Mouse (Mus musculus) c-Kit-positive CD71-positive TER-119-positive erythroid progenitor cells, embryonic 14.5 days (primary cell): Measurements from ENCODE around the gene Hspa12a.

Source experiments
- DNase-seq: peaks from one replicate; pipeline ENCODE4 v3.0.0-alpha.2; 2013; ENCODE audit warnings: low spot score

Hspa12a gene

DNA sequence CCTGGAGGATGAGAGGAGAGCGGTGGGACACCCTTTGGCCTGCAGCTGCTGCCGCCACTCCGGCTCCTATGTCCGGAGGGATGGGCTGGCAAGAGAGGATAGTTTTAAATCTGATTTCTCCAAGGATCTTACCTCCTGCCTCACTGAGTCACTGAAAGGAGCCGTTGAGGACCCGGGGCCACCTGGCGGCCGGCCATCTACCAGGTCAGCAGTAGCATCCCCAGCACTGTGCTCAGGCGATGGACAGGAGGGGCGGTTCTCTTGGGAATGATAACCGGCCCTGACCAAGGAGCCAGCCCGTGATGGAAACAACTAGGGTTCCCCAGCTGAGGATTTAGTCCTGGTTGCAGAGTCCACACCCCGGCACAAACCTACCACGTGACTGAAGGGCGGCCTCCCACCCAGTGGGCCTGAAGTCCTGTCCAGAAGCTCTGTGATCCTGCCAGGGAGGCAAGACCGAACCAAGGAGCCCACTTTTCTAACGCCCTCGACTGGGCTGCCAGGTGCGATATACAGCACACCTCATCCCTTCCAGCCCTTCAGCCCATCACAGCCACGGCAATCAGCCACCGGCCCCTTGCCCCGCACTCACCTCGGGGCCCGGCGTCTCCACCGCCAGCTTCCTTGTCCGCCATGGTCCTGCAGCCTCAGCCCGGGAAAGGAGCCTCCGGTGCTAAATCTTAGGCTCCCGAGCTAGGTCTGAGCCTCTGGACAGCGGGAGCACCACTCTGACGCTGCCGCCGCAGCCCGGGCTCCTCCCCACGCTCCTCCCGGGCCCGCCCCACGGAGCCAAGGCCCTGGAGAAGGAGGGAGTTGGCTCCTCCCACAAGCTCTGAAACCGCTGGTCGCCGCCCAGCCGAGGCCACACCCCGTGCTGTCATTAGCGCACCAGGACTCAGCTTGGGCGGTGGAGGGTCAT lies 82.9 kb downstream of the Hspa12a start:
- peak; percentile 15 for DNase-seq

DNA sequence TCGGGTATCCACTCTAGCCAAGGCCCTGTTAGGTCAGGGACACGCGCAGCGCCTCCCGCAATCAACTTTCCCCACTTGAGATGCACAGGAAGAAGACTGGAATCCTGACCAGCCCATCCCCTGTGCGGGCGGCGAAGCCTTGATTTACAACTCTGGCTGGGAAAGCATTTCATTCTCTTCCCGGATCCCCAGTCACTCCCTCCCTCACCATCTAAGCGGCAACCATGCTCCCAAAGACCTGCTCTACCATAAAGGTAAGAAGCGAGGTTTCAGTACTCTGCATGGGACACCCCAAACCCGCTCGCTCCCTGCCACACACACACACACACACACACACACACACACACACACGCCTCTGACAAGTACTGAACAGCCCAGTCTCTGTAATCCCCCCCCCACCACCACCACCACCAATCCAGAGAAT lies 83.6 kb downstream of the Hspa12a start:
- no peak for DNase-seq

DNA sequence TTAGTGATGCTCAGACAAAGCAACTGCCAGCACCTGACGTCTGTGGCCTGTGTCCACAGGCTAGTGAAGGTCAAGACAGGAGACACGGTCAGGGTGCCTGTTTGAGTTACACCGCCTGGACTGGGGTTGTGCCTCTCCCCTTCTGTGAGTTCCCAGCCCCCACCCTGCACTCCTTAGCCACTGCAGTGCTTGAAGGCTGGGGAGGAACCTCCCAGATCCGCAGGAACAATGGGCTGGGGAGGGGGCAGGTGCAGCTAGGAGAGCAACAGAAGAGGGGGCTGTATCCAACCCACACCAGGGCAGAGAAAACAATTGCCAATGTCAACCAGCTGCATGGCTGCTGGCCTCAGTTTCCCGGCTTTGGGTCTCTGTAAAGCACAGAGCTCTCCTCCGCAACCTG lies 84.1 kb downstream of the Hspa12a start:
- no peak for DNase-seq

DNA sequence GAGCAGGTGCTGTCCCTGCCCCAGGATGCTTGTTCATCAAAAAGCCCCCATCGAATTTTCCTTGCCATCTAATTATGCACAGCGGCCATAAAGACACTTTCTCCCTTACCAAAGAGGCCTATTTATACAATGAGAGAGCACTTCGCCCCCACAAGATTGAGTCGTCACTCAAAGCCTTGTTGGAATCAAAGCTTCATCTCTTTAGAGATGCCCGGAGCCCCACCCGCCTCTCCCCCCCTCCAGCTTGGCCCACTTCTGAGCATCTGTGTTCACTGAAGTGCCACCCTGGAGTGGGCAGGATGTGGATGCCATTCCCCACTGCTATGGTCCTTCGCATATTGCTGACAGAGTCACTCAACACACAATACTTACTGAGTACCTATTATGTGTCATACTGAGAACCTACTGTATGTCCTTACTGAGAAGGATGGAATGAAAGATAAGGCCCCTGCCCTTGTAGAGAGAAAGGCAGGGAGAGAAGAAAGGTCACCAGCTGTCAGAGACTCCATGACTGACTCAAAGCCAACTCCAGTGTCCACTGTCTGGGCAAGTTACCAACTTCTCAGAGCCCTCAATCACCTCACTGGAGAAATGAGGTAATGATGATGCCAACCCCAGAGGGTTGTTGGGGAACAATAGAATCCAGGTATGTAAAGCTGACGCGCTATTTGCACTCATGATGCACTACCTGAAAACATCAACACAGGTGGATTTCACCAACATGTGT lies 87.2 kb downstream of the Hspa12a start:
- DNase-seq = no peak

DNA sequence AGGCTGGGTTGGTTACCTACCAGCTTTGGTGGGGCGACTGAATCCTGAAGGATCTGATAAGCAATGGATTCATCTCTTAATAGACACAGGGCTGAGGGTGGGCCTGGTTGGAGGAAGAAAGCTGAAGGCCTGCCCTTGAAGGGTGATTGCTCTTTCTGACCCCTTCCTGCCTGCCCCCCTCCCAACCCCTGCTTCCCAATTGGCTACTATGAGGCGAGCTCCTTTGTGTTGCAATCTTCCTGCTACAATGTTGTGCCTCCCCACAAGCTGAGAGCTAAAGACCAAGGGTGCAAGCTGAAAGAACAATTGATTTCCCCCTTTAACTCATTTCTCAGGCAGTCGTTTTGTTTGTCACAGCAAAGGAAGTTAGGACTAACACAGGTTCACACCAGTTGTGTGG lies 88.6 kb downstream of the Hspa12a start:
- no peak for DNase-seq

DNA sequence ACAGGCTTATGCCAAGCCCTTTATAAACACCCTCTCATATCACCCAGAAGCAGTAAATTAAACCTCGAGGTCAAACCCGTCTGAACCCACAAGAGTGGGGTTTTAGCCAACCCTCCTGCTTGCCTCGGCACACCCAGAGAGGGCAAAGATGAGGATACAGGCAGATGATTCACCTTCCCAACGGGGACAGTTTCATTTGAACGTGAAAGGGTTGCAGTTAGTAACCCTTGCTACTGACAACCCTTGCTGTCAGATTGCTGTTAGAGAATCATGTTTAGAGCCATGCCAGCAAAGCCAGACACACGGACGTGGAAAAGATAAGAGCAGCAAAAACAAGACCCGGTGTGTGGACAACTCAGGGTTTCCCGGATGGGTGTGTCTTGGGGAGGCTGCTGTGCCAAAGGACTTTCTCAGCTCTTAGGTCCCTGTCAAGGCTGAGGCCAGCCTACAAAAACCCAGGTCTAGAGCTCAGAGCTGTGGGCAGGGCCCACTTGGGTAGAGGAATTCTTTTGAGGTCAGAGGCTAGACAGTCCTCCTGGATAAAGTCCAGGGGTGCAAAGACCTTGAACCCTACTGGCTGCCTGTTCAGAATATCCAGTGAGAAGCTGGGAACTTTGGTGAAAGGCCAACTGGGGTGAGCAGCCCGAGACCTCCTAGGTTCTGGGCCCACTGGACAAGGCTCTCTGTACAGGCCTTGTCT lies 90.3 kb downstream of the Hspa12a start:
- no peak for DNase-seq

DNA sequence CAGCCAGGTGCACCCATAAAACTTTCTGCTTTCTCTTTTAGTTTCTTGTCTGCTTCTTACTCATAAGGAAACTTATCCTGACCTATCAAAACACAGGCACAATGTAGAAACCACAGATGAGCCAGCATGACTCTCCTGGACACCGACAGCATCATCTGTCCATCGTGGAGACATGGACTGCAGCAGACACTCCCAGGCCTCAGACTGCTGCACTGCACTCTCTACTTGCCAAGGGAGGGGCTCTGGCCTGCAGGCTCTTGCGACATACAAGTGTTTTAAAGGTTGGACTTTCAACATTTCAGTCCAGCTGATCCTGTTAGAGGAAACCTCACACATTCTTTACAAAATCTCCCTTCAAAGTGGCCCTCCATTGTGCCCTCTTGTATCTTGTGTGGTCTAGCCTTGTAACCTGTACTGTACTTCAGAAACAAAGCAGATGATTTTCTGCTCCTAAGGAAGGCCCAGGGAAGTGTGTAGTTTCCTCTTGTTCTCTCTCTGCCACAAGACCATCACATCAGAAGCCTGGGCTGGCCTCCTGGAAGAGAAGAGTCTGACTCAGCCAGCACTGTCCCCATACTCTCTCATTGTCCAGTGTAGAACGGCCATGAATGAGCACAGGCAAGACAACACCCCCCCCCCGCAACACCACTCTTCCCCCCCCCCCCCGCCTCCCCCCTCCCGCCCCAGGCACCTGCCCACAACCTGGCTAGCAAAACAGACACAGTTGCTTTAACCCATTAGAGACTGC lies 92.6 kb downstream of the Hspa12a start:
- DNase-seq = no peak

DNA sequence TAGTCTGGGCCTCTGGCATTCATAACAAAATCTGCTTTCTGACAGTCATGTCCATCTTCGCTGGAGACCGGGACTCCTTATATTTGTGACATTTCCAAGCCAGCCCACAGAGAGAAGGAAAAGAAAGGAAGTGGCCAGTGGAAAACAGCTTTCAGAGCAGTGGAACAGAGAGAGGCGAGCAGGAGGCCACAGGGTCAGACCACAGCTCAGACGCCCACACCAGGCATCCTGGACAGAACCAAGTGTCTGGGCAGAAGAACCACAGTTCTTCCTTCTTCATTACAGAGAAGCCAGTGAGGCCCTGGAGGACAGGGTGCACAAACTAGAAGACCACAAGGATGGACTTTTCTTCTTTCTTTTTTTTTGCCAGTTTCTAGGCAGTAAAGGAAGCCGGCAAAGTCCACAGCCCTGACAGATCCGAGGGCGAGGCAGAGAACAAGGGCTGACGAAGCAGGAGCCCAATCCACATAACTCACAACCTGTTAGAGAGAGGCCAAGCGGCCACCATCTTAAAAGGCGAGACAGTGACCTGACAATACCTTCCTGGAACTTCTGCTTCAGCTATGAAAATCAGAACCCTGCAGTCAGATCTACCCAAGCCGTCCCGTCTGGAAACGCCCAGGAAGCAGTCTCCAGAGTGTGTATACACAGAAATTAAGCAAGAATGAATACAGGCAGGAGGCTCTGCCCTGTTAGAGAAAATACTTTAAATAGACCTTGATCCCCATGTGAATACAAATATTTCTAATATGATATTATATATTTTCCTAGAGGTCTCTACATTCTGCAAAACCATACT lies 93.9 kb downstream of the Hspa12a start:
- no peak for DNase-seq

DNA sequence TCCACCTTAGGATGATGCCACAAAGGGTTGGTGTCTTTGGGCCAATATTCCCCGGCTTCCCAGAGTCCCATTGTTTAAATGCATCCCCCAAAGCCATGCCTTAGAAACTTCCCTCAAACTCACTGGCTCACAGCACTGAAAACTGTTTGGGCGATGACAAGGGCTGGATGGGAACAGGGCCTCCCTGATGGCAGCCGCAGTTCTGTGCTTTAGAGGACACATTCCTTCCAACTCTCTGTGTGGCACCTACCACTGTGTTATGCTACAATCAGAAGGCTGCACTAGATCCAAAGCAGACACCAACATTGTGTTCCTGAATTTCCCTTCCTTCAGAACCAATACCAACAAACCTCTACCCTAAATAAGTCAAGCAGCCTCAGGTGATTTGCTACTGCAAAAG lies 99.8 kb downstream of the Hspa12a start:
- DNase-seq = no peak

DNA sequence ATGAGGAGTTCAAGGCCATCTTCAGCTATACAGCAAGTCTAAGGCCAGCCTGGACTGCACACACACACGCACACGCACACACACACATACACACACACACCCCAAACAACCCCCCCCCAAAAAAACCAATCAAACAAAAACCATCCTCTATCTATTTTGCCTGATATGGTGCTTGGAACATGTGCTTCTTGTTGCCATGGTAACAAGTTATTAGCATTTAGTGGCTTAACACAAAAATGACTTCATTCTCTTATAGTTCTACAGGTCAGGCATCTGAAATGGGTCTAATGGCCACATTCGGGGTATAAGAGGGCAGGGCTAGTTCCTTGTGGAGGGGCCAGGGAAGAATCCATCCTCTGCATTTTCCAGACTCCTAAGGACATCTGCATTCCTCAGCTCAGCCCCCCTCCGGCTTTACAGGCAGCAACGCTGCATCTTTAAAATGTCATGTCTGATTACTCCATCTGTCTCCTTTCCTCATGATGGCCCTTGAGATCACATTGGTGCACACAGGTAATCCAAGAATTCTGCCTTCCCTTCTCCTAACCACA lies 102.7 kb downstream of the Hspa12a start:
- DNase-seq = no peak

DNA sequence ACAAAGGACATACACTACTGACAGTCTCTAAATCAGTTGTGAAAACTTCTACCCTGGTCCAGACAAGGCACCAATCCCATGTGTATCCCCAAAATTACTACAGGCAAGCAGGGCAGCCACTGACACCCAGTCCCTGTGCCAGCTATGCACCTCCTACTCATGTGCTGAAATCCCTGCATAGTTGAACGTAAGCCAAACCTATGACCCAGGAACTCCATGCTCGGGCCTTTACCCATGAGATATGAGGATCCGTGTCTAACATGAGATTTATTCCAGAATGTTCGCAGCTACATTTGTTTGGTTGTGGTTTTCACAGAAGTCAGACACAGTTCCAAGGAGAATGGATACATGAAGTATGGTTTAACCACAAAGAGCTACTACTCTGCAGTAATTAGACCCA lies 103.6 kb downstream of the Hspa12a start:
- DNase-seq = no peak

DNA sequence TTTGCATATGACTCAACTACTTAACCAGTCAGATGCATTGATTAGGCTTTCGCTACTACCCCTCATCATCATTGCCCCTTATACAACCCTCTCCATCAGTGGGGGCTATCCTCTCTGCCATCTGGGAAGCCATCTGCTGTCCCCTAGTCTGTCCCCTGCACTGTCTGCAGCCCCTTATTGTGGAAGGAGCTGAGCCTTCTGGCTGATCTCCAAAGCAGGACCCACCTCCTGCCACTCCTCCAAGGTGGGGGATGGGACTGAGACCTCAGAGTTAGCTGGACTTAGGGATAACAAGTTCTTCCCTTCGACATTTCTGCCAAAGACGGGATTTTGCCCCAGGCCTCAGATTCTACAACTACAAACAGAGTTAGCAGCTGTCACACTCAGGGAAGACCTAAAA lies 104.1 kb downstream of the Hspa12a start:
- no peak for DNase-seq

DNA sequence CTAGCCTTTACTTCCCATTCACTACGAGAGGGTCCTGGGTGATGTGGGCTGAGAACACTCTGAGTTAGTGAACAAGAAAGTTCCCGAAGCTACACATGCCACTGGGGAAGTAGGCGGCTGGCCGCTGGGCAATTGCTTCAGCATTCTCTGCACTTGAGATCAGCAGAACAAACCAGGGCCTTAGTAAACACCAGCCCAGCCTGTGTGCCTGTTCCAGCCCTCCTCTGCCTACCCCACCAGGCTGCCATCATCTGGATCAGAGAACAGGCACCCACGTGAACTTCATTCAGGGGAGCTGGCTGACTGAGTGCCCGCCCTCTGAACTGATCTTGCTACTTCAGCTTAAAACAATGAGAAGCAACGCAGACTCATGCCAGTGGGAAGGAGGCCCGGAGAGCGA lies 104.7 kb downstream of the Hspa12a start:
- no peak for DNase-seq

DNA sequence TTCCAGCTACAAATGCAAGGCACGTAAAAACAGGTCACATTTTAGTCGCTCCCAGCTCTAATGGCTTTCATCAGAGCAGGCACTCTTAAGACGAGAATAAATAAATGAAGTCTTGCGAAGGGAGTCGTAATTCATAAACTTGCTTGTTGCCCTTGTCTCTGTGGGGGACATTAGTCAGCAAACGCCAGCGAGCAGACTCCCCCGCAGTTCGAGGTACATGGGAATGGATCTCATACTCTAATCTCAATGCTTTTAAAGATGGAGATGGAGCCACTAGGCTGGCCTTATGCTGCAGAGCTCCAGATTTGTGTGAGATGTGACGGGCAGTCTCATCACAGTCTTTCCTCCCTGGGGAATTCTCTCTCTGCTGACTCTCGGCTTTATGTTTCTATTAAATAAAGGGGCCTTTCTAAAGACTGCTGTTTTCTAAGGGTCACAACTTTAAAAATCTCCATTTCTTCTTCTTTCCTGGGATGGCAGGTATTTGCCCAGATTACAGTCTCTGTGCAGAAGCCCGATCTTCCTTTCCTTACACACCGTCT lies 109.7 kb downstream of the Hspa12a start:
- no peak for DNase-seq

DNA sequence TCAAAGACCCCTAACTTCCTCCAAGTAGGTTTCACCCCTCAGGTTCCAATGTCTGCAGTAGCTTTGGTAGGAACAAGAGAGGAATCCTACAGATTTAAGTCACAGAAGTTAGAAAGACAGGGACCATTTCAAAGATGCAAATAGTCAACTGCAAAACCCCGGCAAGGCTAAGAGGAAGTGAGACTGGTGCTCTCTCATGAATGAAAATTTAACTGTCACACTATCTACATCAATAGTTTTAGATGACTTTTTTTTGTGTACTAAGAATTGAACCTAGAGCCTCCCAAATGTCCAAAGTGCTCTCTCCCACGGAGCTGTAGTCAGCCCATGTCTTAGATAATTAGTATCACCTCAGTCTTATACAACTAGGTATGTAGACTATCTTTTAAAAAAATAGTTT lies 110.5 kb downstream of the Hspa12a start:
- no peak for DNase-seq

DNA sequence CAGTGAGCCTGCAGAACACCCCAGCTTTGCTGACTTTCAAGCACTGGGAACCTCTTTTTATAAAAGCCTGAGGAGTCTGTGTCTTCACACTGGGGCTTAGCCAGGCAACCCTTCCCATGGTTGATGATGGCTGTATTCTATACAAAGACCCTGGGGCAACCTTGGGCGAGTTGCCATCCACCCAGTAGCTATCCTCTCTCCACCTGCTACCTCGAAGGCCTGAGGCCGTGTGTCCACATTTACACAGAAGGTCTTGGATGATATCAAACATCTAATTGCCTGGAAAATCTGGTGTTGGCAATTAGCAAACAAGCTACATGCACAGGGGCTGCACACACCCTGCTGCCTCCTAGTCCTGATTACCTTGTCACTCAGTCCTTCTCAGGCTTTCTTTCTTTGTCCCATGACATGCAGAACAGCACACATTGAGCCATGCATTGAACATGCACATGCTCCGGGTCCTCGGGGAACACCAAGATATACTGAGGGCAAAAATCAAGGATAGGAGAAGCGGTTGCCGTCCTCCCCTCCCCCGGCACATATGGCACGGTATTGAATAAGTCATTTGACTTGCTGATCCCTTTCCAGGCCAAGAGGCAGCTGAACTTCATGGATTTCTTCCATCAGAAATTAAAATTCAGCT lies 112.1 kb downstream of the Hspa12a start:
- no peak for DNase-seq

DNA sequence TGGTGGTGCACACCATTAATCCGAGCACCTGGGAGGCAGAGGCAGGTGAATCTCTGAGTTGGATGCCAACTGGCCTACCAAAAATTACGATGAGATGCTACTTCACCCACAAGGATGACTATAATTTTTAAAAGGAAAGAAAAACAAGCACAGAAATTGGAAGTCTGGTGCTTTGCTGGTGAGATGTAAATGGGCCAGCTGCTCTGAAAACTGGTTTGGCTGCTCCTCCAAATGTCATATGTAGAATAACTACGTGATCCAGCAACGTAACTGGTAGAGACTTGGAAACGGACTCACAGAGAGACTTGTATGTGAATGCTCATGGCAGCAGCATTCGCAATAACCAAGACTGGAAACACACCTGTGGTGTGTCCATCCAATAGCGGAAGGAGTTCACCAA lies 113.3 kb downstream of the Hspa12a start:
- DNase-seq = no peak

DNA sequence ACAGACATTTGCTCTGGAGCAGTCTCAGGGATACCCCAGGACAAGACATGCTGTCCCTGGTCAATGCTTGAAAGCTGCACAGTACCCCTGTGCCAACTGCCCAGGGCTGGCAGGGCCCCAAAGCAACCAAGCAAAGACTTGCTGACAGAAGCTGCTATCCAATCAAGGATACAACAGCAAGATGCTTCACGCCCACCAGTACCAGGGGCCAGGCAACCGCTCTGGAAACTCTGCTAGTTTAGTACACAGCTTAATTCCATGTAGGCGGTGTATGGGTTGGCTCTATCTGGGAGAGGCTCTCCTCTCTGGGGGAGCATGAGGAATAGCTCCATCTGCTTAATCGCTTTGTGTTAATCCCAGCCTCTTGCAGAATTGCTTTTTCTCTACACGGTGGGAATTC lies 113.9 kb downstream of the Hspa12a start:
- DNase-seq = no peak

DNA sequence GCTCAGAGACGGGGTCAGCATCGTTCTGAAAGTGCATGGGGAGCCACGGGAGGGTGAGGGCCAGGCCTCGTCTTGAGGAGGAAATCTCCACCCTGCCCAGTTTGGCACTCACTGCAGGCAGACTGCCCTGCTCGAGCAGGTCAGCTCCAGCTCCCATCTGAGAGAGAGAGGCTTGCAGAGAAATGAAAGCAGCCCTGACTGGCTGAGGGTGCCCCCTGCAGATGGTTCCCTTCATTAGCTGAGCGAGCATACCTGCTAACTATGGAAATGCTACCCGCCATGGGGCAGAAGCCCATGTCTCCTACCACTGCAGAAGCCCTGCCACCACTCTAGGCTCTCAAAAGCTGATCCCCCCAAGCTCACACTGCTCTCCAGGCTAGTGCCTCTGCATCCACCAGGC lies 115.8 kb downstream of the Hspa12a start:
- no peak for DNase-seq

DNA sequence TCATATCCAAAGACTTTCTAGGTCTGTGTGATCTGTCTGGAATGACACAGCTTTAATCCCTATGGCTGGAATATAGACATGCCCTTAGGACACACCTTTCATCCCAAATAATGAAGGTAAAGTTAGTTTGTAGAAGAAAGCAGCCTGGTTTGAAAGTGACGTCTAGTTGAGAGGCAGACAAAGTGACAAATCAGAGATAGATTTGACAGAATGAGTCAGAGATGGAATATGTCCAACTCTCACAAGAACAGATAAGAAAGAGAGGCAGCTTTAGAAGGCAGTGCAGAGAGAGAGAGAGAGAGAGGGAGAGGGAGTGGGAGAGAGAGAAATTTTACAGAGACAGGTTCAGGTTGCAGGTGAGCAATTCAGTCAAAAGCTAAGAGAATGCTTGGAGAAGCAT lies 119.1 kb downstream of the Hspa12a start:
- DNase-seq = no peak
